Mouse (Mus musculus): Measurements from ENCODE around the gene Znrd1as. TPM values are rescaled to one million over a fixed set of nuclear protein-coding genes. Genes with fewer than 3 reads are reported as not detected.

The Znrd1as gene
- polyA plus RNA-seq, 1 experiment: 7.8 TPM

DNA sequence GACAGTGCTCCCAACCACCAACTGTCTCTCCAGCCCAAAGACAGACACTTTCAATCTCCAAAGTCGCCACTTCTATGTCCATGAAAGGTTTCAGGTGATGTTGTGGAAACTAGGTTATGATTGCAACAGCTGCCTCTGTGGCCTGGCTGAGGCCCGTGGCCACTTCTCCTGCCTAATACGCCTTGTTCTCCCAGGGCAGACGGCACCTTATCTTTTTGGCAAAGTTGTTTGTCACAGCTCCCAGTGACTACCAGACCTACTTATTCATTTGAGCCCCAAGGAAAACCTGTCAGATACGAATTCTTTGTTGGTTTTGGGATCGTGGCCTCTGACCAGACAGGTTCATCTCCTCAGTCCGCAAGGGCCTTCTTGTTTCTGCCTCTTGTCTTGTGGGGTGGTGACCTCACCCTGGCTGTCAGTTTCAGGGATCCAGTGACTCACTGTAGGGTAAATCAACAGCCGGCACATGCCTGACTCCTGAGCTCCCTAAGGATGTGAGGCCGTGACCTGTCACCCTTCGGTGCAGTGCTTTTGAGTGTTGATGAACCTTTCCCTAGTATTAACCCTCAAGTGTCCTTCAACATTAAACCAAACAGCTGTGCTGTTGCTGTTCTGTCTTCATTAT is 30.8 kb upstream of the Znrd1as start:
- Histone ChIP-seq H3K27ac (ENCODE audit: control insufficient read depth, insufficient read depth, low read depth, low read length, poor library complexity) (no peak overlapping the region), H3K4me1 (ENCODE audit: control insufficient read depth, insufficient read depth, low read length) (no peaks in the 10 kb centered on the region), H3K4me3 (replicated peaks; ENCODE audit: control insufficient read depth, low read depth, low read length) (no peak overlapping the region)
- TF ChIP-seq CTCF (IDR thresholded peaks at IDR 0.05; ENCODE audit: control insufficient read depth, insufficient read depth, low read length) (no peak), POLR2A (IDR thresholded peaks at IDR 0.05; ENCODE audit: borderline replicate concordance, control insufficient read depth, low read depth, low read length) (no peak)
- WGBS: 76% methylated on average over 10 of the region's 10 CpGs

DNA sequence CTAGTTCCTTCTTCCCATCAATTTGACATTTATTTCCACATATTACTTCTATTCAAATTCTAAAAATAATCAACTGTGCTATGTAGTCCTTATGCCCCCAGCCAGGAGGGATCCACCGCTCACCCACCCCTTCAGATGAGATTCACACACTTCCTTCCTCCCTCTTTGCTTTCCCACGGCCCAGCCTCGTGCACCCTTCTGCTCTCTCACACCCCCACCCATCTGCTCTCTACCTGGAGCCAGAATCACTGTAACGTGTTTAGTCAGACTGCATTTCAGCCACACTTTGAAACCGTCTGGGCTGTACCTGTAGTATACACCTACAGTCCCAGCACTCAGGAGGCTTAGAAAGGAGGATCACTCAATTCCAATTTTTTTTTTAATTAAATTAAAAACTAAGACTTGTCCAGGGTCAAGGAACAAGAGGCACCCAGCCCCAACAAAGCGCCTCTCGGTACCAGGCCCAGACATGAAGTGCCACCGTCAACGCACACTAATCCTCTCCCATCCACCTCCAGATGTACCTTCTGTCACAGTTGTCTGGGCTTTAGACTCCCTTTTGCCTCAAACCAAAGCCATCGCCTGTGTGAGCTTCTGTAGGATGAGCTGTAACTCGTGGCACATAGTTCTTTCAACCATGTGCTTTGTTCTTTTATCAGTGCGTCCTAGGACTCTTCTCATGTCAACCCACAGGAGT is 29.0 kb upstream of the Znrd1as start:
- no peaks in the 10 kb centered on the region for H3K4me1 ChIP-seq (ENCODE audit: control insufficient read depth, insufficient read depth, low read length)
- TF ChIP-seq CTCF (IDR thresholded peaks at IDR 0.05; ENCODE audit: control insufficient read depth, insufficient read depth, low read length) (no peak), POLR2A (IDR thresholded peaks at IDR 0.05; ENCODE audit: borderline replicate concordance, control insufficient read depth, low read depth, low read length) (no peak)
- no peak overlapping the region for H3K4me3 ChIP-seq (replicated peaks; ENCODE audit: control insufficient read depth, low read depth, low read length)
- no peak overlapping the region for H3K27ac ChIP-seq (ENCODE audit: control insufficient read depth, insufficient read depth, low read depth, low read length, poor library complexity)
- WGBS: 65% methylated on average over 12 of the region's 12 CpGs

DNA sequence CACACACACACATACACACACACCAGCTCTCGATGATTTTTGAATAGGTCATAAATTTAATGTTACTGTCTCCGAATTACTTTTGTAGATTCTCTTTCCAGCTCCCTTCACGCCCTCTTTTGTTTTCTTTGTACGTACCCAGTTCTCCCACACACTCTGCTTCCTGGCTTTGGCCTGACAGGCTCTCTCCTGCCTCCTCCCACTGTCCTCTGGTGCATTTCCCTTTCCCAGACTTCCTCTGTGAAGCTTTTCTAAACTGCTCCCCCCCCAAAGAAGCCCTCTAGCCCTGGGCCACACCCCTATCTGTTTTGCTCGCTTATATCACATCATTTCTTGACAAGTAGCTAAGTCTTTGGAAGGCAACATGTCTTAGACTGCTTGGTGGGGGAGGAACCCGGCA is 28.2 kb upstream of the Znrd1as start:
- 67% methylated on average over 6 of the region's 6 CpGs for WGBS
- TF ChIP-seq CTCF (IDR thresholded peaks at IDR 0.05; ENCODE audit: control insufficient read depth, insufficient read depth, low read length) (no peak), POLR2A (IDR thresholded peaks at IDR 0.05; ENCODE audit: borderline replicate concordance, control insufficient read depth, low read depth, low read length) (no peak)
- no peak overlapping the region for H3K4me3 ChIP-seq (replicated peaks; ENCODE audit: control insufficient read depth, low read depth, low read length)
- H3K27ac ChIP-seq (ENCODE audit: control insufficient read depth, insufficient read depth, low read depth, low read length, poor library complexity): no peak overlapping the region
- H3K4me1 ChIP-seq (ENCODE audit: control insufficient read depth, insufficient read depth, low read length): no peaks in the 10 kb centered on the region

DNA sequence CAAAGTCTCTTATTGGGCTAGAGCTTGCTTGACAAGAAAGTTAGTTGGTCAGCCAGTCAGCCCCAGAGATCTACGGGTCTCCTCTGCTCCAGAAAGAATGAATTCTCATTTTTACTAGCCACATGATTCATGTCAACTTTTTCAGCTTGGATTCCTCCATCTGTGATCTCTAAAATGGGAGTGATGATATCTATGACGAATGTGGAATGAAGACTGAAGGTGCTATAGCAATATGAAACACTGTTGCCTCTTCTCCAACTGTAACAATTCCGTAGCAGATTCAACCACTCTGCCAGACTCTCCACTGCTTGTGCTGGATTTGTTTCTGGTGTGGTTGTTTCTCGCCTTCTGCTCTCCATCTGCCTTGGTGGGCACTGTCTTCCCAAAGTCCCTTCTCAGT is 27.3 kb upstream of the Znrd1as start:
- 78% methylated on average over 4 of the region's 4 CpGs for WGBS
- Histone ChIP-seq H3K27ac (ENCODE audit: control insufficient read depth, insufficient read depth, low read depth, low read length, poor library complexity) (no peak overlapping the region), H3K4me3 (replicated peaks; ENCODE audit: control insufficient read depth, low read depth, low read length) (no peak overlapping the region), H3K4me1 (ENCODE audit: control insufficient read depth, insufficient read depth, low read length) (no peaks in the 10 kb centered on the region)
- no peak for TF ChIP-seq CTCF (IDR thresholded peaks at IDR 0.05; ENCODE audit: control insufficient read depth, insufficient read depth, low read length)
- no peak for TF ChIP-seq POLR2A (IDR thresholded peaks at IDR 0.05; ENCODE audit: borderline replicate concordance, control insufficient read depth, low read depth, low read length)

DNA sequence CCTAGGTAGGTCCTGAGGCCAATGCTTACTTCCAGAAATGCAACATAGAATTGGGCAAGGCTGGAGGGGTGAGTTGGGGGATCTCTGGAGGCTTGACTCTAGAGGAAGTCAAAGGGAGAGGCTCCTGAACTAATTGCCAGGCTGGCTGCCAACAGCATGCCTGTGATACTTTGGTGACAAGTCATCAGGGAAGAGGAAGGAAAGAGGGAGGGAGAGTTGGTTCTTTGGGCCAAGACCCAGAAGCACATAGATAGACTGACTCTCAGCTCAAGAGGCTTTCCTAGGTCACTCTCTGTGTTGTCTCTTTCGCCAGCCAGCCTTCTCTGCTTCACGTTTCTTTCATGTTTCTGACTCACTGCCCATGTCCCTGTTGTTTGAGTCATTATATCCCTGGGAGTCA is 26.6 kb upstream of the Znrd1as start:
- Histone ChIP-seq H3K4me1 (ENCODE audit: control insufficient read depth, insufficient read depth, low read length) (no peaks in the 10 kb centered on the region), H3K27ac (ENCODE audit: control insufficient read depth, insufficient read depth, low read depth, low read length, poor library complexity) (no peak overlapping the region), H3K4me3 (replicated peaks; ENCODE audit: control insufficient read depth, low read depth, low read length) (no peak overlapping the region)
- WGBS: 36% methylated on average over 2 of the region's 2 CpGs
- TF ChIP-seq POLR2A (IDR thresholded peaks at IDR 0.05; ENCODE audit: borderline replicate concordance, control insufficient read depth, low read depth, low read length) (no peak), CTCF (IDR thresholded peaks at IDR 0.05; ENCODE audit: control insufficient read depth, insufficient read depth, low read length) (no peak)

DNA sequence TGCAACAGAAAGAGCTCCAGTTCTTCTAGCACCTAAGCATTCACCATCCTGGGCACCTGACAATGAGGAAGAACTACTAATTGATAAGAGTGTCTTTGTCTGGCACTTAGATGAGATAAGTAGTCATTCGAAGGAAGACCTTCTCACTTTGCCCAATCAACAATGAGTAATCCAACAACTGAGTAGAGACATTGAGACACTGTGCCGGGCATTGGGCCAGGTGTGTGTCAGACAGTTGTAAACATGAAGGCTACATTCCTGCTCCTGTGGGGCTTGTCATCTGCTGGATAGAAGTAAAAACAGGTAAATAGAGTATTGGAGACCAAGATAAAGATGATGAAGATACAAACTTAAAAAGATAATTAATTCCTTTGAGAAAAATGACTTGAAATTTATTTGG is 20.3 kb upstream of the Znrd1as start:
- 74% methylated on average over 2 of the region's 2 CpGs for WGBS
- Histone ChIP-seq H3K4me1 (ENCODE audit: control insufficient read depth, insufficient read depth, low read length) (no peaks in the 10 kb centered on the region), H3K27ac (ENCODE audit: control insufficient read depth, insufficient read depth, low read depth, low read length, poor library complexity) (no peak overlapping the region), H3K4me3 (replicated peaks; ENCODE audit: control insufficient read depth, low read depth, low read length) (no peak overlapping the region)
- TF ChIP-seq CTCF (IDR thresholded peaks at IDR 0.05; ENCODE audit: control insufficient read depth, insufficient read depth, low read length) (no peak), POLR2A (IDR thresholded peaks at IDR 0.05; ENCODE audit: borderline replicate concordance, control insufficient read depth, low read depth, low read length) (no peak)

DNA sequence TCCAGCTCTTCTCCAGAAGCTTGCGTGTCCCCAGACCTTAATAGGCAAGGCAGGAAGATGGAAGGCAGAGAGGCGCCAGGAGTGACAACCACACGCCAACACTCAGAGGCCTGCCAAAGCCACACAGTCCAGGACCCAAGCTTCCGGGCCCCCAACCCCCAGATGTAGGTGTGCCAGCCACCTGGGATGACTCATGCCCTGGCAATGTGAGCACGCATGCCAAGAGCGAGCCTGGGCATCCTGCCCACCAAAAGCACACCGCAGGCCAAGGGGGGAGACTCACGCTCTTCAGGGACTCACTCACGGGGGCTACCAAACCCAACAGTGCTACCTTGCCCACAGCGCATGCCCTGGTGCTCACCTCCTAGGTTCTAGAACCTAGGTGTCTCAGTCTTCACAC is 16.0 kb upstream of the Znrd1as start:
- Histone ChIP-seq H3K27ac (ENCODE audit: control insufficient read depth, insufficient read depth, low read depth, low read length, poor library complexity) (no peak overlapping the region), H3K4me1 (ENCODE audit: control insufficient read depth, insufficient read depth, low read length) (no peaks in the 10 kb centered on the region), H3K4me3 (replicated peaks; ENCODE audit: control insufficient read depth, low read depth, low read length) (no peak overlapping the region)
- WGBS: 3% methylated on average over 10 of the region's 10 CpGs
- no peak for TF ChIP-seq POLR2A (IDR thresholded peaks at IDR 0.05; ENCODE audit: borderline replicate concordance, control insufficient read depth, low read depth, low read length)
- TF ChIP-seq CTCF (IDR thresholded peaks at IDR 0.05; ENCODE audit: control insufficient read depth, insufficient read depth, low read length): no peak

DNA sequence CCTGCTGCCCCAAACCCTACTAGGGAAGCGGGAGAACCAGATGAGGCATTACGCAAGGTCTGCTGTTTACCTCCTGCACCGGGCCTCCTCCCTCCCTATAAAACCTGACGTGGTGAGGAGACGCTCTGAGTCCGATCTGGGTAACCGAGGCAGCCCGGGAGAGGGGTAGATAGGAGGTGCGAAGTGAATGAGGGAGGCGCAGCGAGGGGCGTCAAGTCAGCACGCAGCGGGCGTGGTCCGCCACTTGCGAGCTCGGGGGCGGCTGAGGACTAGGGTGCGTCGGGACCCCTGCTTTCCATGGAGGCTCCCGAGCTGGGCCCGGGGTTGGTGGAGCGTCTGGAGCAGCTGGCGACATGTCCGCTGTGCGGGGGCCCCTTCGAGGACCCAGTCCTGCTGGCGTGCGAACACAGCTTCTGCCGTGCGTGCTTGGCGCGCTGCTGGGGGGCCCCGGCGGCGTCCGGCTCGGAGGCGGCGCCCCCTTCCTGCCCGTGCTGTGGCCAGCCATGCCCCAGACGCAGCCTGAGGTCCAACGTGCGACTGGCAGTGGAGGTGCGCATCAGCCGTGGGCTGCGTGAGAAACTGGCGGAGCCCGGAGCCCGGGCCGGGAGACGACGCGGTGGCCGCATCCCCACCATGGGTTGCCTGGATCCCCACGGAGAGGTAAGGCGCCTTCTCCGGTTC is 15.5 kb upstream of the Znrd1as start, which contains the start of gene Rnf39:
Gene Rnf39 (plus strand): TSS at position 128 of the 681 bp plus-strand sequence.
- no peak within 1 kb of the TSS for H3K27ac ChIP-seq (ENCODE audit: control insufficient read depth, insufficient read depth, low read depth, low read length, poor library complexity)
- WGBS: 2% methylated on average over 59 of the region's 59 CpGs
- H3K4me1 ChIP-seq (ENCODE audit: control insufficient read depth, insufficient read depth, low read length): no peaks in the 10 kb centered on the region
- TF ChIP-seq POLR2A (IDR thresholded peaks at IDR 0.05; ENCODE audit: borderline replicate concordance, control insufficient read depth, low read depth, low read length) (no peak), CTCF (IDR thresholded peaks at IDR 0.05; ENCODE audit: control insufficient read depth, insufficient read depth, low read length) (no peak)
- no peak within 1 kb of the TSS for H3K4me3 ChIP-seq (replicated peaks; ENCODE audit: control insufficient read depth, low read depth, low read length)

Data from bone marrow, adult 2 months (tissue).